ENCODE assay signal across 21 mouse cellular contexts in the genomic region with DNA sequence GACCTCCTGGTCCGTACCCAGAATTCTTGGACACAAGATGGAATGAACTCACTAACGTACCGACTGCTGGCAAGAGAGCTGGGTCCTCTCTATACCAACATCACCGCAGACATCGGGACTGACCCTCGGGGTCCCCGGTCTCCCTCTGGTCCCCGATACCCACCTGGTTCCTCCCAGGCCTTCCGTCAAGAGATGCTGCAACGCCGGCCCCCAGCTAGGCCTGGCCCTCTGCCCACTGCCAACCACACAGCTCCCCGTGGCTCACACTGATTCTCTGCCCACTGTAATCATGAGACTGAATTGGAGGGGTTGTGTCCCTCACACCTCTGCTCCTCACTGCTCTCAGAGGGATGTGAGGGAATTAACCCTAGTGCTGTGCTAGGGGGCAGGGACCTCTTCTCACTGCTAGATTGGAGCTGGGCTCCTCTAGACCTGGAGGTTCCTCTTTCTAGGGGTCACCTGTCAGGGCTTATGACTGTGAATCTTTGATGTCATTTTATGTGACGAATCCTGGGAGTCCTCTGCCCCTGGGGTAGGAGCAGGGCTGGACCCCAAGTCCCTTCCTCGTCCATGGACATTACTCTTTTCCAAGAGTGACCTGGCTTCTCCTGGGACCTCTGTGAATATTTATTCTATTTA. TPM values are rescaled to one million over a fixed set of nuclear protein-coding genes. Genes with fewer than 3 reads are reported as not detected.
A peak's percentile ranks its signal among the peaks of the same experiment; 100 is the strongest.
DNase-seq lines count a peak whose midpoint lies in the region; ATAC-seq and TF ChIP-seq lines count a peak whose summit lies in the region.
"Had no signal": no experiment of that assay in that cellular context is flagged by ENCODE, and none has a peak within 500 bp of the region (broad histone marks: within the 10 kb centered on the region; RNA-seq: fewer than 3 reads in every experiment).

No protein-coding gene starts in this region.

- no peaks in the 10 kb centered on the region for H3K27me3 ChIP-seq in liver, embryonic 13.5 days
- H3K27me3 ChIP-seq in liver, postnatal 0 days (ENCODE audit: insufficient read depth, low read length): no peaks in the 10 kb centered on the region
- H3K27me3 ChIP-seq: forebrain, embryonic 15.5 days; hindbrain, embryonic 13.5 days; Patski had no signal

- no peaks in the 10 kb centered on the region for H3K9me3 ChIP-seq in liver, embryonic 13.5 days (replicated peaks)
- no peaks in the 10 kb centered on the region for H3K9me3 ChIP-seq in liver, postnatal 0 days (ENCODE audit: low read length)
- H3K9me3 ChIP-seq: forebrain, embryonic 15.5 days; heart, embryonic 10.5 days; hindbrain, embryonic 13.5 days had no signal

- peak; percentile 13 for DNase-seq in cerebellum, adult 9-11 months
- DNase-seq in cerebellum, adult 11 months: no peak
- DNase-seq in heart, adult 11 months: peak; percentile 93
- DNase-seq in heart, postnatal 10 days: no peak
- DNase-seq in liver, embryonic 13.5 days: no peak
- no peak for DNase-seq in liver
- no peak for DNase-seq in liver, postnatal 0 days
- no peak for DNase-seq in layer of hippocampus, postnatal 25 days (ENCODE audit: extremely low spot score in 1 of 2, low spot score in 1 of 2)
- DNase-seq: adrenal gland, postnatal 14 days; B cell, adult 2 months; cerebellum, adult 18-20 months; gastrocnemius, postnatal 36 days; heart, adult 18-20 months; heart, postnatal 14 days had no signal

- ATAC-seq in liver, embryonic 13.5 days (ENCODE audit: low read depth): no peak
- no peak for ATAC-seq in liver, postnatal 0 days
- ATAC-seq: activated CD4-positive, CD25-positive, alpha-beta regulatory T cell, adult 4 months; CD4-positive, CD25-positive, alpha-beta regulatory T cell, adult 4 months; forebrain, embryonic 15.5 days; hindbrain, postnatal 0 days; Patski had no signal

- no peak for TF ChIP-seq EP300 in liver, postnatal 0 days (IDR thresholded peaks at IDR 0.05; ENCODE audit: low read depth)

- no peak for TF ChIP-seq CTCF in liver, postnatal 0 days (IDR thresholded peaks at IDR 0.05; ENCODE audit: low read depth)

- no peak overlapping the region for H3K4me3 ChIP-seq in liver, embryonic 13.5 days (replicated peaks)
- H3K4me3 ChIP-seq in liver, postnatal 0 days (ENCODE audit: low read depth, low read length): no peak overlapping the region
- H3K4me3 ChIP-seq: forebrain, embryonic 15.5 days; heart, embryonic 10.5 days; hindbrain, embryonic 13.5 days had no signal

- 0 out of 2 replicates have a peak overlapping the region, but pooled peaks have one; percentile 25 for H3K27ac ChIP-seq in liver, embryonic 13.5 days
- 0 out of 2 replicates have a peak overlapping the region, but pooled peaks have one; percentile 11 for H3K27ac ChIP-seq in liver, postnatal 0 days (ENCODE audit: low read depth)
- H3K27ac ChIP-seq: forebrain, embryonic 15.5 days; heart, embryonic 10.5 days; hindbrain, embryonic 13.5 days; hindbrain, postnatal 0 days had no signal

- H3K9ac ChIP-seq in liver, embryonic 13.5 days: no peak overlapping the region
- no peak overlapping the region for H3K9ac ChIP-seq in liver, postnatal 0 days (replicated peaks)
- H3K9ac ChIP-seq: forebrain, embryonic 15.5 days; hindbrain, embryonic 13.5 days had no signal

- H3K4me2 ChIP-seq in liver, embryonic 13.5 days: no peak overlapping the region
- no peak overlapping the region for H3K4me2 ChIP-seq in liver, postnatal 0 days (ENCODE audit: low read depth, low read length)
- H3K4me2 ChIP-seq: forebrain, embryonic 15.5 days; hindbrain, embryonic 13.5 days had no signal

- intact Hi-C loops in heart, postnatal 10 days (cut with DNase I): no loop called here

- WGBS in liver, embryonic 13.5 days (ENCODE audit: insufficient replicate concordance): 87% methylated on average over 14 of the region's 14 CpGs
- WGBS in liver, postnatal 0 days (ENCODE audit: insufficient replicate concordance): 88% methylated on average over 14 of the region's 14 CpGs

- peaks cover 74% of the 10 kb centered on the region for H3K4me1 ChIP-seq in liver, embryonic 13.5 days (replicated peaks)
- peaks cover 14% of the 10 kb centered on the region for H3K4me1 ChIP-seq in liver, postnatal 0 days (ENCODE audit: insufficient read depth)

- H3K36me3 ChIP-seq in liver, embryonic 13.5 days: peaks cover 83% of the 10 kb centered on the region
- peaks cover 69% of the 10 kb centered on the region for H3K36me3 ChIP-seq in liver, postnatal 0 days (replicated peaks; ENCODE audit: insufficient read depth, low read length)

RNA-seq across cellular contexts. Expression of gene Ppox, which starts 4.8 kb away (rescaled TPM):
- total RNA-seq in heart, postnatal 10 days (2021): 10 to 100 TPM; 20.7 to 21.4 TPM
- polyA plus RNA-seq in liver, embryonic 13.5 days (2015; fragmentation: Nextera tagmentation; extraction: Ambion mirVana): 174 and 175 TPM in 2 replicates
- polyA plus RNA-seq in liver, postnatal 0 days (2015; fragmentation: Nextera tagmentation; extraction: Ambion mirVana): 61.5 and 69.6 TPM in 2 replicates
- total RNA-seq in layer of hippocampus, postnatal 25 days (2021): 10 to 100 TPM; 21.9 to 33.4 TPM

RNA-seq across cellular contexts. Expression of gene B4galt3, which starts 6.1 kb away (rescaled TPM):
- 10 to 100 TPM; 28.0 to 28.6 TPM for total RNA-seq in heart, postnatal 10 days (2021)
- 24.9 and 26.5 TPM in 2 replicates for polyA plus RNA-seq in liver, embryonic 13.5 days (2015; fragmentation: Nextera tagmentation; extraction: Ambion mirVana)
- polyA plus RNA-seq in liver, postnatal 0 days (2015; fragmentation: Nextera tagmentation; extraction: Ambion mirVana): 16.0 and 16.7 TPM in 2 replicates
- 10 to 100 TPM; 63.9 to 66.7 TPM for total RNA-seq in layer of hippocampus, postnatal 25 days (2021)

RNA-seq across cellular contexts. Expression of gene Usp21, which starts 11.6 kb away (rescaled TPM):
- total RNA-seq in heart, postnatal 10 days (2021): 10 to 100 TPM; 20.7 to 26.8 TPM
- 25.8 and 26.7 TPM in 2 replicates for polyA plus RNA-seq in liver, embryonic 13.5 days (2015; fragmentation: Nextera tagmentation; extraction: Ambion mirVana)
- polyA plus RNA-seq in liver, postnatal 0 days (2015; fragmentation: Nextera tagmentation; extraction: Ambion mirVana): 13.9 and 15.1 TPM in 2 replicates
- total RNA-seq in layer of hippocampus, postnatal 25 days (2021): 10 to 100 TPM; 58.1 to 64.8 TPM

RNA-seq across cellular contexts. Expression of gene Ufc1, which starts 18.6 kb away (rescaled TPM):
- total RNA-seq in heart, postnatal 10 days (2021): 100 to 1,000 TPM; 101 to 112 TPM
- 53.3 and 57.1 TPM in 2 replicates for polyA plus RNA-seq in liver, embryonic 13.5 days (2015; fragmentation: Nextera tagmentation; extraction: Ambion mirVana)
- 58.1 and 59.6 TPM in 2 replicates for polyA plus RNA-seq in liver, postnatal 0 days (2015; fragmentation: Nextera tagmentation; extraction: Ambion mirVana)
- 100 to 1,000 TPM; 105 to 116 TPM for total RNA-seq in layer of hippocampus, postnatal 25 days (2021)

RNA-seq across cellular contexts. Expression of gene Ndufs2, which starts 25.0 kb away (rescaled TPM):
- total RNA-seq in heart, postnatal 10 days (2021): 1,000 to 10,000 TPM; 1,054 to 1,076 TPM
- 152 and 167 TPM in 2 replicates for polyA plus RNA-seq in liver, embryonic 13.5 days (2015; fragmentation: Nextera tagmentation; extraction: Ambion mirVana)
- polyA plus RNA-seq in liver, postnatal 0 days (2015; fragmentation: Nextera tagmentation; extraction: Ambion mirVana): 158 and 170 TPM in 2 replicates
- total RNA-seq in layer of hippocampus, postnatal 25 days (2021): 100 to 1,000 TPM; 280 to 296 TPM

Comparison
In these comparisons a context has a peak if more than half of its experiments do, and no peak if none do; other contexts are left out.
1. DNase-seq: peak in cerebellum, adult 9-11 months (single experiment) and heart, adult 11 months (single experiment); none in cerebellum, adult 11 months (single experiment), heart, postnatal 10 days (0 of 2), liver, embryonic 13.5 days (single experiment), liver (single experiment), liver, postnatal 0 days (single experiment) and layer of hippocampus, postnatal 25 days (0 of 2).